Mouse (Mus musculus): ENCODE measurements around the gene Fcgrt. TPM values are rescaled to one million over a fixed set of nuclear protein-coding genes. Genes with fewer than 3 reads are reported as not detected.

The Fcgrt gene
- total and polyA plus RNA-seq, 3 experiments = 0.27 to 1.7 TPM; not detected in 1

- H3K9ac ChIP-seq (ENCODE audit: control insufficient read depth, low read depth, low read length, poor library complexity, severe bottlenecking) = no peak overlapping the region
- H3K4me1 ChIP-seq (ENCODE audit: control insufficient read depth in 1 of 2, insufficient read depth in 2 of 2, low read length in 2 of 2) = no peaks in the 10 kb centered on the region
- no peak overlapping the region for H3K4me3 ChIP-seq (ENCODE audit: control insufficient read depth in 1 of 2, insufficient read depth in 1 of 2, low read depth in 2 of 2, low read length in 2 of 2)
- H3K27me3 ChIP-seq (ENCODE audit: control insufficient read depth in 1 of 2, insufficient read depth in 2 of 2, low read length in 2 of 2) = no peaks in the 10 kb centered on the region
- DNase-seq (ENCODE audit: low read depth, low spot score) = no peak
- TF ChIP-seq POLR2A (IDR thresholded peaks at IDR 0.05; ENCODE audit: control insufficient read depth in 1 of 2, insufficient read depth in 1 of 2, low read depth in 1 of 2, low read length in 2 of 2, poor library complexity in 1 of 2) (no peak), SIN3A (IDR thresholded peaks at IDR 0.05; ENCODE audit: low read length) (no peak), MXI1 (IDR thresholded peaks at IDR 0.05; ENCODE audit: low read depth, low read length) (no peak), RAD21 (IDR thresholded peaks at IDR 0.05; ENCODE audit: low read depth, low read length) (no peak), MAX (IDR thresholded peaks at IDR 0.05; ENCODE audit: low read length) (no peak), KAT2A (conservative IDR thresholded peaks at IDR 0.05; ENCODE audit: low read depth, low read length) (no peak), CHD1 (IDR thresholded peaks at IDR 0.05; ENCODE audit: low read depth, low read length) (no peak), USF2 (IDR thresholded peaks at IDR 0.05; ENCODE audit: borderline replicate concordance in 1 of 2, insufficient read depth in 1 of 2, low read depth in 1 of 2, low read length in 2 of 2) (no peak), ZNF384 (IDR thresholded peaks at IDR 0.05; ENCODE audit: low read depth, low read length) (no peak), SMC3 (IDR thresholded peaks at IDR 0.05; ENCODE audit: low read depth, low read length) (no peak), POLR2AphosphoS2 (IDR thresholded peaks at IDR 0.05; ENCODE audit: low read length) (no peak), POLR2AphosphoS5 (IDR thresholded peaks at IDR 0.05; ENCODE audit: borderline replicate concordance, low read depth, low read length) (no peak), HCFC1 (IDR thresholded peaks at IDR 0.05; ENCODE audit: low read depth, low read length) (no peak), ETS1 (IDR thresholded peaks at IDR 0.05; ENCODE audit: low read depth, low read length) (no peak)
- H3K36me3 ChIP-seq (ENCODE audit: control insufficient read depth in 1 of 2, insufficient read depth in 2 of 2, low read length in 2 of 2) = no peaks in the 10 kb centered on the region; a peak in 1 of 4 replicates
- H3K79me2 ChIP-seq (ENCODE audit: control insufficient read depth, insufficient read depth, low read length, poor library complexity) = no peaks in the 10 kb centered on the region
- no peak overlapping the region for H3K27ac ChIP-seq (ENCODE audit: control insufficient read depth, low read depth, low read length)
- no peaks in the 10 kb centered on the region for H3K9me3 ChIP-seq (replicated peaks; ENCODE audit: insufficient read depth, low read length)
Measured at GRCm38 (mm10) chr7:45147267-45147666, 43.6 kb upstream of the Fcgrt start.

DNA sequence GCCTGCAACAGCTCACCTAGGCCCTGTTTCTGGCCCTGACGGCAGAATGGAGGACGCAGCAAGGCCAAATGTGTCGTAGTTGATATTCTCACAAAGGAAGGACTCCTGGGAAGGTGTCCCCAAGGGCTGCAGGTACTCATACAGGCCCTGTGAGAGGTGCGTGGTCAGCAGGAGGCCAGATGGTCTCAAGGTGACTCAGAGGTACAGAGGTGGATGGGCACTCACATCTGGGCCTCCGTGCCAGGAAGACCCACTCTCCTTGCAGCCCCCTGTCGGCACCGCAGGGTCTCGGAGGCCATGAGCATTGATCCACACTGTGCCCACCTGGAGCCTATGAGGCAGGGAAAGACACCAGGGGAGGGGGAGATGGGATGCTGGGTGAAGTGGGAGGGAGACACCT lies 41.8 kb upstream of the Fcgrt start:
- Histone ChIP-seq H3K9ac (ENCODE audit: control insufficient read depth, low read depth, low read length, poor library complexity, severe bottlenecking) (no peak overlapping the region), H3K36me3 (ENCODE audit: control insufficient read depth in 1 of 2, insufficient read depth in 2 of 2, low read length in 2 of 2) (no peaks in the 10 kb centered on the region; a peak in 1 of 4 replicates), H3K4me3 (ENCODE audit: control insufficient read depth in 1 of 2, insufficient read depth in 1 of 2, low read depth in 2 of 2, low read length in 2 of 2) (no peak overlapping the region), H3K4me1 (ENCODE audit: control insufficient read depth in 1 of 2, insufficient read depth in 2 of 2, low read length in 2 of 2) (no peaks in the 10 kb centered on the region), H3K79me2 (ENCODE audit: control insufficient read depth, insufficient read depth, low read length, poor library complexity) (no peaks in the 10 kb centered on the region), H3K27ac (ENCODE audit: control insufficient read depth, low read depth, low read length) (no peak overlapping the region), H3K27me3 (ENCODE audit: control insufficient read depth in 1 of 2, insufficient read depth in 2 of 2, low read length in 2 of 2) (no peaks in the 10 kb centered on the region), H3K9me3 (replicated peaks; ENCODE audit: insufficient read depth, low read length) (no peaks in the 10 kb centered on the region)
- DNase-seq (ENCODE audit: low read depth, low spot score) = no peak
- TF ChIP-seq RCOR1 (IDR thresholded peaks at IDR 0.05; ENCODE audit: low read depth, low read length) = no peak
- no peak for TF ChIP-seq EP300 (IDR thresholded peaks at IDR 0.05; ENCODE audit: low read depth in 1 of 2, low read length in 2 of 2)
- TF ChIP-seq ZC3H11A (IDR thresholded peaks at IDR 0.05; ENCODE audit: low read depth, low read length) = no peak
- TF ChIP-seq MAFK (IDR thresholded peaks at IDR 0.05; ENCODE audit: borderline replicate concordance, low read depth, low read length) = no peak
- TF ChIP-seq E2F4 (IDR thresholded peaks at IDR 0.05; ENCODE audit: borderline replicate concordance, low read depth, low read length) = no peak
- TF ChIP-seq USF2 (IDR thresholded peaks at IDR 0.05; ENCODE audit: borderline replicate concordance in 1 of 2, insufficient read depth in 1 of 2, low read depth in 1 of 2, low read length in 2 of 2) = no peak
- TF ChIP-seq CTCF (IDR thresholded peaks at IDR 0.05 in 2 of 3, conservative IDR thresholded peaks at IDR 0.05 in 1 of 3; ENCODE audit: control insufficient read depth in 1 of 3, insufficient read depth in 1 of 3, low read depth in 2 of 3, low read length in 3 of 3, poor library complexity in 1 of 3, severe bottlenecking in 1 of 3) = no peak
- no peak for TF ChIP-seq NRF1 (IDR thresholded peaks at IDR 0.05; ENCODE audit: insufficient read depth, low read depth, low read length, poor library complexity, severe bottlenecking)
- no peak for TF ChIP-seq POLR2AphosphoS2 (IDR thresholded peaks at IDR 0.05; ENCODE audit: low read length)
